ENCODE assay signal across 13 mouse cellular contexts in the genomic region with DNA sequence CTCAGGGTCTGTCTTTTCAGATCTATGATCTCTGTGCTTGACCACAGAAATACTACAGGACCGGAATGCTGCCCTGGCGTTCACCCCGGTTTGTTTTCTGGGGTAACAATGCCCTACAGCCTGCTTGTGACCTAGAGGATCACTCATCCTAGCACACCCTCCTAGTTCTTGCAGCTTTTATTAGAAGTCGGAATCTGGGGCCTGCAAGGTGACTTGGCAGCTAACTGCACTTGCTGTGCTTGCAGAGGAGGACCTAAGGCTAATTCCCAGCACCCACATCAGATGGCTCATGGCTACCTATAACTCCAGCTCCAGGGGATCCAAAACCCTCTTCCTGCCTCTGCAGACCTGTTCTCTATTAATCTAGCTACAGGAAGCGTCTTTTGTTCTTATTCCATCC. TPM values are rescaled to one million over a fixed set of nuclear protein-coding genes. Genes with fewer than 3 reads are reported as not detected.
"Had no signal": no experiment of that assay in that cellular context is flagged by ENCODE, and none has a peak within 500 bp of the region (broad histone marks: within the 10 kb centered on the region; RNA-seq: fewer than 3 reads in every experiment).

No protein-coding gene starts in this region.

- ATAC-seq: midbrain, embryonic 15.5 days had no signal

- H3K36me3 ChIP-seq: kidney, embryonic 15.5 days; limb, embryonic 15.5 days; liver, embryonic 12.5 days; midbrain, embryonic 10.5 days; midbrain, embryonic 15.5 days; neural tube, embryonic 13.5 days; stomach, embryonic 15.5 days had no signal

- H3K27me3 ChIP-seq: limb, embryonic 15.5 days; midbrain, embryonic 15.5 days; neural tube, embryonic 13.5 days had no signal

- H3K4me3 ChIP-seq: kidney, embryonic 15.5 days; limb, embryonic 15.5 days; liver, embryonic 12.5 days; midbrain, embryonic 10.5 days; midbrain, embryonic 15.5 days; neural tube, embryonic 13.5 days; stomach, embryonic 15.5 days had no signal

- DNase-seq: kidney, postnatal 14 days had no signal

- H3K9me3 ChIP-seq: kidney, embryonic 15.5 days; limb, embryonic 15.5 days; liver, embryonic 12.5 days; midbrain, embryonic 10.5 days; midbrain, embryonic 15.5 days; neural tube, embryonic 13.5 days; stomach, embryonic 15.5 days had no signal

- H3K4me2 ChIP-seq: kidney, embryonic 15.5 days; limb, embryonic 15.5 days; liver, embryonic 12.5 days; lung, embryonic 14.5 days; midbrain, embryonic 15.5 days; neural tube, embryonic 13.5 days; stomach, embryonic 15.5 days had no signal

- H3K27ac ChIP-seq: kidney, embryonic 15.5 days; limb, embryonic 15.5 days; liver, embryonic 12.5 days; midbrain, embryonic 10.5 days; midbrain, embryonic 15.5 days; neural tube, embryonic 13.5 days; stomach, embryonic 15.5 days had no signal

- H3K9ac ChIP-seq: kidney, embryonic 15.5 days; limb, embryonic 15.5 days; liver, embryonic 12.5 days; lung, embryonic 14.5 days; midbrain, embryonic 15.5 days; neural tube, embryonic 13.5 days; stomach, embryonic 15.5 days had no signal

- H3K4me1 ChIP-seq: kidney, embryonic 15.5 days; limb, embryonic 15.5 days; midbrain, embryonic 15.5 days; neural tube, embryonic 13.5 days; stomach, embryonic 15.5 days had no signal

RNA-seq across cellular contexts. Expression of gene Fam205c, which starts 28.7 kb away (rescaled TPM):
- polyA plus RNA-seq: large intestine, adult 2 months; limb, embryonic 11.5 days; limb, embryonic 15.5 days; spleen, adult 2 months had no signal

RNA-seq across cellular contexts. Expression of gene Gm12394, which starts 46.2 kb away (rescaled TPM):
- polyA plus RNA-seq: large intestine, adult 2 months; limb, embryonic 11.5 days; limb, embryonic 15.5 days; liver, embryonic 16.5 days; spleen, adult 2 months; stomach, embryonic 15.5 days had no signal

RNA-seq across cellular contexts. Expression of gene Fam205a1, which starts 49.0 kb away (rescaled TPM):
- polyA plus RNA-seq: kidney, embryonic 15.5 days; limb, embryonic 15.5 days; midbrain, embryonic 10.5 days; midbrain, embryonic 15.5 days; spleen, adult 2 months; stomach, embryonic 15.5 days had no signal
